Mouse (Mus musculus) liver, postnatal 0 days (tissue): ENCODE data around the gene Gbp5. TPM values are rescaled to one million over a fixed set of nuclear protein-coding genes. Genes with fewer than 3 reads are reported as not detected.
A peak's percentile ranks its signal among the peaks of the same experiment; 100 is the strongest.

Experiments
- ATAC-seq: fragments of 200-750 bp; cut with Nextera tagmentation; 2 replicates; pipeline ENCODE4 v1.8.0; 2017; ENCODE audit warnings: mild to moderate bottlenecking, moderate library complexity
- DNase-seq: peaks from one replicate; pipeline ENCODE4 v3.0.0-alpha.2; 2016
- H3K27ac ChIP-seq: fragments of 300-500 bp; sonication (generic); 2 replicates; pipeline ENCODE4 v1.5.1; 2014; ENCODE audit warnings: antibody characterized with exemption, moderate library complexity, mild to moderate bottlenecking, low read depth
- H3K27me3 ChIP-seq: fragments of 300-500 bp; sonication (generic); 2 replicates; pipeline ENCODE4 v1.6.1; 2014; ENCODE audit warnings: low read length, control low read depth, mixed read lengths; ENCODE audit not compliant: insufficient read depth
- H3K36me3 ChIP-seq: fragments of 300-500 bp; sonication (generic); replicated peaks from 2 replicates; pipeline ENCODE4 v1.6.1; 2014; ENCODE audit warnings: mild to moderate bottlenecking, control low read depth, low read length, moderate library complexity, mixed read lengths; ENCODE audit not compliant: insufficient read depth
- H3K4me1 ChIP-seq: fragments of 300-500 bp; sonication (generic); 2 replicates; pipeline ENCODE4 v1.6.1; 2014; ENCODE audit warnings: antibody characterized with exemption, mild to moderate bottlenecking, control low read depth; ENCODE audit not compliant: insufficient read depth
- H3K4me2 ChIP-seq: fragments of 300-500 bp; sonication (generic); 2 replicates; pipeline ENCODE4 v1.6.1; 2014; ENCODE audit warnings: low read depth, mild to moderate bottlenecking, low read length, moderate library complexity, mixed read lengths
- H3K4me3 ChIP-seq: fragments of 300-500 bp; sonication (generic); 2 replicates; pipeline ENCODE4 v1.5.1; 2014; ENCODE audit warnings: low read depth, low read length
- H3K9ac ChIP-seq: fragments of 300-500 bp; sonication (generic); replicated peaks from 2 replicates; pipeline ENCODE4 v1.6.1; 2014; ENCODE audit warnings: mild to moderate bottlenecking, moderate library complexity
- H3K9me3 ChIP-seq: fragments of 300-500 bp; sonication (generic); 2 replicates; pipeline ENCODE4 v1.6.1; 2016; ENCODE audit warnings: mild to moderate bottlenecking, control low read depth, low read length, mixed read lengths
- CTCF ChIP-seq: sonication (generic); IDR thresholded peaks from 2 replicates; pipeline ENCODE4 v1.5.1; 2016; ENCODE audit warnings: antibody characterized with exemption, low read depth
- EP300 ChIP-seq: IDR thresholded peaks from 2 replicates; pipeline ENCODE4 v1.6.1; 2016; ENCODE audit warnings: antibody characterized with exemption, low read depth, mild to moderate bottlenecking
- WGBS: fragments of 180-500 bp; shearing (Covaris S2); extraction: QIAGEN DNeasy Blood & Tissue Kit; methylation state at CpG from one replicate; pipeline ENCODE4 v1.1.7; 2014; ENCODE audit not compliant: insufficient replicate concordance; 5-methylcytosine and 5-hydroxymethylcytosine counted together
- polyA plus RNA-seq: library from polyadenylated mRNA; unstranded; fragments of >200 nt; fragmentation: Nextera tagmentation; extraction: Ambion mirVana; gene quantifications from 2 replicates; pipeline ENCODE4 v1.2.1, GENCODE M21; 2015

Gbp5 gene
- polyA plus RNA-seq, 1 experiment from 2014 or later = 0.20 TPM

DNA sequence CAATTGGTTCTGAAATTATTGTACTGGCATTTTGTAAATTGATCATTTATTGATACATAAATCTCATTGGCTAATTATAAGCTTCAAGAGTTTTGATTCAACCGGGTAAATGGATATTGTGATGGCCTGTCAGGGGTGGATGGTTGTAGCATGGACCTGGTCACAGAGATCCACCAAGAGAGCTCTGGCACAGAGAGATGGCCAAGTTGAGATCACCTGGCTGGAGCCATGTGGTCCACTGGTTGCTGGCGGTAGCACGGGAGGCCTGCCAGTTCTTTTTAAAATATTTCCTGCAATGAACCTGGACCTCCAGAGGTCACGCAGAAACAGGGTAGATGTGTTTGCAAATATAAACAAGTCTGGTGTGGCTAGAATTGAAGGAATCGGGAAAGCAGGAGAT is 15.9 kb upstream of the Gbp5 start:
- 69% methylated on average over 5 of the region's 5 CpGs for WGBS
- H3K4me1 ChIP-seq = no peaks in the 10 kb centered on the region
- DNase-seq (no peak), ATAC-seq (no peak)
- H3K27ac ChIP-seq = no peak overlapping the region
- no peak overlapping the region for H3K4me3 ChIP-seq
- no peak overlapping the region for H3K4me2 ChIP-seq
- H3K9ac ChIP-seq = no peak overlapping the region
- H3K36me3 ChIP-seq = no peaks in the 10 kb centered on the region
- H3K27me3 ChIP-seq = no peaks in the 10 kb centered on the region
- TF ChIP-seq CTCF (no peak), EP300 (no peak)
- H3K9me3 ChIP-seq = no peaks in the 10 kb centered on the region

DNA sequence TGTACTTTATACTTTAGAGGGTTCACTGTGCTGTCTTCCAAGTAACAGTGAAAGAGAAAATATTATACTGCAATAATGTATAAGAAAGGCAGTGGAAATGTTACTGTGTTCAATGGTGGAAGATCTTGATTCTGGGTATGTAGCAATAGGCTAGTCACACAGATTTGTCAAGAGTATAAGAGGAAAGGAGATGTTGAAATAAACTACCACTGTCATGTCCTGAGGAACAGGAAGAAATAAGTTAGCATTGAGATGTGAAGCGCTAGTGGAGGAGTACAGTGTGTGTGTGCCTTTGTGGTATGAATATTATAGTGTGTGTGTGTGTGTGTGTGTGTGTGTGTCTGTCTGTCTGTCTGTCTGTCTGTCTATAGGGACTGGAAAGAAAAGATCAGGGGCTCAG is 15.4 kb upstream of the Gbp5 start:
- H3K36me3 ChIP-seq = no peaks in the 10 kb centered on the region
- TF ChIP-seq CTCF = no peak
- no peak for TF ChIP-seq EP300
- no peak for DNase-seq
- no peak overlapping the region for H3K4me3 ChIP-seq
- no peak overlapping the region for H3K4me2 ChIP-seq
- peak; percentile 56 for ATAC-seq
- no peaks in the 10 kb centered on the region for H3K4me1 ChIP-seq
- 52% methylated on average over 1 of the region's 1 CpGs for WGBS
- no peaks in the 10 kb centered on the region for H3K9me3 ChIP-seq
- H3K27me3 ChIP-seq = no peaks in the 10 kb centered on the region
- no peak overlapping the region for H3K27ac ChIP-seq
- no peak overlapping the region for H3K9ac ChIP-seq

GRCm38 (mm10) chr3:142490465-142490864 is 3.3 kb upstream of the Gbp5 start:
- Histone ChIP-seq H3K4me3 (no peak overlapping the region), H3K27ac (no peak overlapping the region), H3K9me3 (no peaks in the 10 kb centered on the region), H3K27me3 (peaks cover 8% of the 10 kb centered on the region), H3K4me2 (no peak overlapping the region), H3K36me3 (no peaks in the 10 kb centered on the region), H3K4me1 (peaks cover 4% of the 10 kb centered on the region; the same call in 1 of the 2 replicates), H3K9ac (no peak overlapping the region)
- DNase-seq = peak; percentile 71
- peak; percentile 75 for ATAC-seq
- WGBS = 74% methylated on average over 1 of the region's 1 CpGs
- TF ChIP-seq EP300 (no peak), CTCF (peak; percentile 96)

DNA sequence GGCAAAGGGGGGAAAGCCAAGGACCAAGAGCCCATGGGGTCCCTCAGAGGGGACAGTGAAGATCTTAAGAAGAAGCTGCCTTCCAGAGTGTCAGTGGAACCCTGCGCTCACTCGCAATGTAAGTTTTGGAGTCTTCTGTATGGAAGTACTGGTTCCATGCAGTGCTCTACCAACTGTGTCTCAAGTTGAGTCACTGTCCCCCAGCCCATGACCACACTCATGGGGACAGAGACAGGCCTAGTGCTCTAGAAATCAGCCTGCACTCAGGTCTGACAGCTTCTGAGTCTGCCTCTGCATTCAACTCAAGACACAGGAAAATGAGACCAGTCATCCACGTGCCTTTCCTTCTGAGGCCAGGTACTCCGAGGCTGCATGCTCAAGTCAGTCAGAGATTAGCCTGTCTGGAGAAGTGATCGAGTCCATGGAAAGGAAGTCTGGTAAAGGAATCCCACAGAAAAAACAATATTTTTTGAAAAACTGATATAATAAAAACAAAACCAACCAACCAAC is 1.4 kb downstream of the Gbp5 start:
- Histone ChIP-seq H3K9ac (no peak overlapping the region), H3K27me3 (peaks cover 15% of the 10 kb centered on the region), H3K36me3 (no peaks in the 10 kb centered on the region), H3K4me2 (no peak overlapping the region), H3K4me1 (peaks cover 4% of the 10 kb centered on the region; the same call in 1 of the 2 replicates), H3K9me3 (no peaks in the 10 kb centered on the region), H3K4me3 (no peak overlapping the region), H3K27ac (no peak overlapping the region)
- 81% methylated on average over 5 of the region's 5 CpGs for WGBS
- ATAC-seq (no peak), DNase-seq (no peak)
- TF ChIP-seq EP300 = no peak
- no peak for TF ChIP-seq CTCF

GRCm38 (mm10) chr3:142496113-142497101 is 2.6 kb downstream of the Gbp5 start:
- Histone ChIP-seq H3K27me3 (peaks cover 12% of the 10 kb centered on the region), H3K9ac (peak overlapping the region; percentile 14; the same call in 1 of the 2 replicates), H3K4me2 (peak overlapping the region; percentile 66), H3K4me3 (peak overlapping the region; percentile 33), H3K36me3 (no peaks in the 10 kb centered on the region), H3K4me1 (peaks cover 4% of the 10 kb centered on the region; the same call in 1 of the 2 replicates), H3K9me3 (no peaks in the 10 kb centered on the region), H3K27ac (peak overlapping the region; percentile 64; the same call in 1 of the 2 replicates)
- no peak for DNase-seq
- 30% methylated on average over 14 of the region's 14 CpGs for WGBS
- TF ChIP-seq EP300 (no peak), CTCF (no peak)
- no peak for ATAC-seq

DNA sequence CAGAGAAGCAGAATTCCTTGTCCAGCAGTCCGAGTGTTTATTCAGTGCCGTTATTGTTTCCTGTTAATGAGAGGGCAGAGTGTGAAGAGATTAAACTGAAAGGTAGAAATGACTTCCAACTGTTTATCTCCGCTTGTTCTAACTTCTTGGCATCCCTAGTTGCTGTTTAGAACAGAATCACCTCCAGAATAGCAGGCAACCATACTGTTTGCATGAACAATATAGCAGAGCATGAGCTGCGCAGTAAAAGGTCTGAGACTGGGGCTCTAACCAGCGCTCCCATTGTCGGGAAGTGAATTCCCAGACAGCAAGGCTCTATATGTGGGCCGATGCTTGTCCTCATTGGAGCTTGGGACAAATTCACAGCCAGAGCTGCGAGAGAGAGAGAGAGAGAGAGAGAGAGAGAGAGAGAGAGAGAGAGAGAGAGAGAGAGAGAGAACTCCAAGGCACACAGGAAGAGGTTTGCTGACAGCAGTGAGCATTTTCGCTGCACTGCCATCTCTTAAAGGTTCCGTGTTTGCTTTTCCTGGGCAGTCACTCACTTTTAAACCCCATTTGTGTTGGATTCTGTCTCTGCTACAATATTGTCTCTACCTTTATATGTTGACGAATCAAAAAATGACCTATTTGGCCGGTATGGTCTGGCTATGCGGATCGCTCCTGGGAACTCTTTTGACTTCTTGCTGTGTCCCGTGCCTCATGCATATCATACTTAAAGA is 3.5 kb downstream of the Gbp5 start:
- H3K4me3 ChIP-seq = peak overlapping the region; percentile 33
- H3K27me3 ChIP-seq = peaks cover 12% of the 10 kb centered on the region; the same call in 1 of the 2 replicates
- WGBS = 37% methylated on average over 15 of the region's 15 CpGs
- H3K4me2 ChIP-seq = peak overlapping the region; percentile 66
- peak overlapping the region; percentile 64; the same call in 1 of the 2 replicates for H3K27ac ChIP-seq
- H3K9me3 ChIP-seq = no peaks in the 10 kb centered on the region
- peaks cover 4% of the 10 kb centered on the region; the same call in 1 of the 2 replicates for H3K4me1 ChIP-seq
- no peak for TF ChIP-seq CTCF
- no peak for TF ChIP-seq EP300
- no peaks in the 10 kb centered on the region for H3K36me3 ChIP-seq
- DNase-seq (no peak), ATAC-seq (no peak)
- H3K9ac ChIP-seq = peak overlapping the region; percentile 14; the same call in 1 of the 2 replicates
